Mouse (Mus musculus): ENCODE data around the gene Tas2r110.

Gene Tas2r110

DNA sequence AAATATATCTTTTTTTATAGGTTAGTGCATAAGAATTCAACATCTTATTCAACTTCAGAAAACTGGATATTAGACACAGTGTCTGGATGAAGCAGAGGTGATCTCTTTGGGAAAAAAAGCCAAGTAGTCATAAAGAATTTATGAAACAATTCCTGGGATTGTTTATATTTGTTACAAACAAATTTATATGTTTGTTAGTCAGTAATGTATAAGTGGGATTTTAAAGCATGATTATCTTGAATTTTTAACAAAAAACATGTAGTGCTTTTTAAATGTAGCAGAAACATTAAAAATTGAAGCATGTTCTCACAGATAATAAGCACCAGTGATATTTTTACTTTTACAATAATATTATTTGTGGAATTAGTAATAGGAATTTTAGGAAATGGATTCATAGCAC, at the start of gene Tas2r110:
Gene Tas2r110 (plus strand): TSS at position 301 of the 400 bp plus-strand sequence.
- no peak for DNase-seq

- no peak for DNase-seq
These were observed 21.0 kb upstream of the Tas2r110 start, which contains the start of gene Tas2r123 for GRCm38 (mm10) chr6:132846842-132847241. Gene Tas2r123 (plus strand): TSS chr6:132847142.

- DNase-seq, result no peak
These were observed 12.7 kb upstream of the Tas2r110 start, which contains the start of gene Tas2r116 for GRCm38 (mm10) chr6:132855138-132855537. Gene Tas2r116 (plus strand): TSS chr6:132855438.

DNA sequence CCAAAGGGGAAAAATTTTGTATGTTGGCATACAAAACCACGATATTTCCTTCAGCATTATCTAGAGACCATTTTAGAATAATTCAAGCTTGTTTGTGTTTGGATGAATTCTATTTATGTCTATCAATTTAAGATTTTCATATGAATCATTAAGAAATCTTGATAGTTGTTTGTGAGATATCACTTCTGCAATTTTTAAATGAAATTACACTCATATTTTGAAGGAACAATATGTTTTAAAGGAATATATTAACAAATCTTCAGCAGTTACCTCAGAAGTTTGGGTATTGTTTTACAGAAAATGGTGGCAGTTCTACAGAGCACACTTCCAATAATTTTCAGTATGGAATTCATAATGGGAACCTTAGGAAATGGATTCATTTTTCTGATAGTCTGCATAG, 24.9 kb downstream of the Tas2r110 start, which contains the start of gene Tas2r113:
Gene Tas2r113 (plus strand): TSS at position 301 of the 400 bp plus-strand sequence.
- no peak for DNase-seq

DNA sequence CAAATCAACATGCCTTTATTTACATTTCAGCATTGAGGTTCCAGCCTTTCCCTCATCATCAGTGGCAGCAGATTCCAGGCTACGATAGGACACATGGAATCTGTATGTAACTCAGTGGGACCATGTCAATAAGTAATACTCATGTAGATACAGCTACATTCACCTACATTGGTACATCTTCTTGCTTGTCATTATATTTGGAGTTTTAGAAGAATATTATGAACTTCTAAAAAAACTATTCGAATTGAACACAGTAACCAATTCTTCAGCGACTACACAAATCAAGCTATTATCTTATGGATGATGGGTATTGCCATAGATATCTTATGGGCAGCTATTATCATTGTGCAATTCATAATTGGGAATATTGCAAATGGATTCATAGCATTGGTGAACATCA, 41.5 kb downstream of the Tas2r110 start, which contains the start of gene Tas2r125:
Gene Tas2r125 (plus strand): TSS at position 301 of the 400 bp plus-strand sequence.
- no peak for DNase-seq

Data from cerebellum, adult 11 months (tissue).